Mouse (Mus musculus) thymus, adult 2 months (tissue): ENCODE measurements around the gene Ipcef1.

Experiments
- CTCF ChIP-seq: fragments of 200-500 bp; IDR thresholded peaks from 2 replicates; pipeline ENCODE4 v1.5.1; 2012; ENCODE audit warnings: mild to moderate bottlenecking, control low read depth, low read length, moderate library complexity, borderline replicate concordance; ENCODE audit not compliant: control insufficient read depth, poor library complexity, insufficient read depth; ENCODE audit errors: extremely low read depth
- POLR2A ChIP-seq: fragments of 200-500 bp; IDR thresholded peaks from 2 replicates; pipeline ENCODE4 v1.6.1; 2012; ENCODE audit warnings: mild to moderate bottlenecking, low read length, control low read depth, moderate library complexity; ENCODE audit not compliant: control insufficient read depth, poor library complexity, insufficient read depth; ENCODE audit errors: extremely low read depth

- TF ChIP-seq POLR2A = no peak
- no peak for TF ChIP-seq CTCF
Measured at GRCm38 (mm10) chr10:6936671-6937425, 115.4 kb downstream of the Ipcef1 start.
